Mouse (Mus musculus) adrenal gland, adult 8-10 months (tissue): Measurements from ENCODE around the gene Jak3. TPM values are rescaled to one million over a fixed set of nuclear protein-coding genes. Genes with fewer than 3 reads are reported as not detected.
A peak's percentile ranks its signal among the peaks of the same experiment; 100 is the strongest.

Source experiments
- DNase-seq: peaks from one replicate; pipeline ENCODE4 v3.0.0; 2022
- total RNA-seq, 4 experiments: library from RNA; stranded (reverse); gene quantifications; 2 replicates each; pipeline ENCODE4 v1.2.4; 2022

Jak3 gene
- total RNA-seq = 10 to 100 TPM; 10.7 to 21.8 (median 16.6) TPM

- DNase-seq = peak; percentile 36
Observed at GRCm38 (mm10) chr8:71676020-71676741, at the start of gene Jak3. Jak3 (plus strand) TSS chr8:71676296.

GRCm38 (mm10) chr8:71626753-71627152 is 49.3 kb upstream of the Jak3 start:
- DNase-seq = no peak

GRCm38 (mm10) chr8:71627265-71628099 is 48.6 kb upstream of the Jak3 start:
- DNase-seq = no peak

GRCm38 (mm10) chr8:71628396-71629095 is 47.5 kb upstream of the Jak3 start:
- no peak for DNase-seq

GRCm38 (mm10) chr8:71629096-71629697 is 46.9 kb upstream of the Jak3 start:
- DNase-seq = peak; percentile 96

GRCm38 (mm10) chr8:71629781-71630212 is 46.3 kb upstream of the Jak3 start:
- peak; percentile 68 for DNase-seq

- DNase-seq = no peak
Observed at GRCm38 (mm10) chr8:71630761-71631160, 45.3 kb upstream of the Jak3 start.

- no peak for DNase-seq
Observed at GRCm38 (mm10) chr8:71631897-71632296, 44.2 kb upstream of the Jak3 start.

GRCm38 (mm10) chr8:71633164-71633563 is 42.9 kb upstream of the Jak3 start:
- DNase-seq = peak; percentile 58

- peak; percentile 69 for DNase-seq
Observed at GRCm38 (mm10) chr8:71633981-71634667, 42.0 kb upstream of the Jak3 start.

- no peak for DNase-seq
Observed at GRCm38 (mm10) chr8:71637149-71638095, 38.7 kb upstream of the Jak3 start.

- no peak for DNase-seq
Observed at GRCm38 (mm10) chr8:71638321-71638720, 37.8 kb upstream of the Jak3 start.

- no peak for DNase-seq
Observed at GRCm38 (mm10) chr8:71639318-71639717, 36.8 kb upstream of the Jak3 start.

- no peak for DNase-seq
Observed at GRCm38 (mm10) chr8:71645510-71645909, 30.6 kb upstream of the Jak3 start.

GRCm38 (mm10) chr8:71654600-71654999 is 21.5 kb upstream of the Jak3 start:
- no peak for DNase-seq

GRCm38 (mm10) chr8:71657816-71658215 is 18.3 kb upstream of the Jak3 start:
- DNase-seq = no peak

GRCm38 (mm10) chr8:71658515-71659049 is 17.5 kb upstream of the Jak3 start:
- no peak for DNase-seq

GRCm38 (mm10) chr8:71659751-71660150 is 16.3 kb upstream of the Jak3 start:
- no peak for DNase-seq

GRCm38 (mm10) chr8:71660325-71661120 is 15.6 kb upstream of the Jak3 start:
- DNase-seq = peak; percentile 73
